Mouse (Mus musculus) heart, adult 2 months (tissue): Measurements from ENCODE around the gene Mtch1.

Source experiments
- CTCF ChIP-seq: fragments of 200-600 bp; IDR thresholded peaks from 2 replicates; pipeline ENCODE4 v1.8.1; 2022; ENCODE audit warnings: antibody characterized with exemption, mild to moderate bottlenecking, moderate library complexity
- POLR2A ChIP-seq: fragments of 200-500 bp; IDR thresholded peaks from 2 replicates; pipeline ENCODE4 v1.6.1; 2011; ENCODE audit warnings: mild to moderate bottlenecking, low read depth, low read length, control low read depth; ENCODE audit not compliant: insufficient read depth

DNA sequence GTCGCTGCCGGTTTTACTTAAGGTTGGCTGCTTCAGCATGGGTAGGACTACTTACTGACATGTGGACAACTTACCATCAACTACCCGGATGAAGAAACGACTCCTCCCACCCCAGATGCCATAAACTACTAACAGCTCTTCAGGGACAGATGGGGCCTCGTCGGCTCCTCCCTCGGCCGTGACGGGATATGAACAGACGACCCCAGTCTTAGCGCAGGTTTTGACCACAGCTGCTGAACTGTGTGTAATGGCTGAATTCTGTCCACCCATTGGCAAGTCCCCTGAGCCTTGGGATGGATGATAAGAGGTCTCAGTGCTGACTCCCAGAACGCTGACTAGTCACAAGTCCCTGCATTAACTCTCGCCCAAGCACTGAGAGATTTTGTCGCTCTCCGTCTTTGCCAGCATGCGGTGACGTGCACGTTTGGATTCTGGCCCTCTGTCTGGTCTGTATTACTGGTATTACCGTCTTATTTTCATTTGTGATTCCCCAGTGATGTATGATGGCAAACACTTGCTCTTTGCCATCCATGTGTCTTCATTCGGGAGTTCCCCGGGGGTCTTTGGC, 37.6 kb downstream of the Mtch1 start:
- TF ChIP-seq CTCF (no peak), POLR2A (no peak)
